Mouse (Mus musculus) T-cell, adult 2 months (primary cell): ENCODE measurements at regions not wholly inside any gene's neighbourhood (a gene's known extent, or its start where the extent isn't known, plus 50 kb on each side); places are given as distances from the start of the nearest gene placed in this dataset.

Experiments
- DNase-seq: peaks from one replicate; pipeline ENCODE4 v3.0.0; 2022; ENCODE audit warnings: low spot score

DNA sequence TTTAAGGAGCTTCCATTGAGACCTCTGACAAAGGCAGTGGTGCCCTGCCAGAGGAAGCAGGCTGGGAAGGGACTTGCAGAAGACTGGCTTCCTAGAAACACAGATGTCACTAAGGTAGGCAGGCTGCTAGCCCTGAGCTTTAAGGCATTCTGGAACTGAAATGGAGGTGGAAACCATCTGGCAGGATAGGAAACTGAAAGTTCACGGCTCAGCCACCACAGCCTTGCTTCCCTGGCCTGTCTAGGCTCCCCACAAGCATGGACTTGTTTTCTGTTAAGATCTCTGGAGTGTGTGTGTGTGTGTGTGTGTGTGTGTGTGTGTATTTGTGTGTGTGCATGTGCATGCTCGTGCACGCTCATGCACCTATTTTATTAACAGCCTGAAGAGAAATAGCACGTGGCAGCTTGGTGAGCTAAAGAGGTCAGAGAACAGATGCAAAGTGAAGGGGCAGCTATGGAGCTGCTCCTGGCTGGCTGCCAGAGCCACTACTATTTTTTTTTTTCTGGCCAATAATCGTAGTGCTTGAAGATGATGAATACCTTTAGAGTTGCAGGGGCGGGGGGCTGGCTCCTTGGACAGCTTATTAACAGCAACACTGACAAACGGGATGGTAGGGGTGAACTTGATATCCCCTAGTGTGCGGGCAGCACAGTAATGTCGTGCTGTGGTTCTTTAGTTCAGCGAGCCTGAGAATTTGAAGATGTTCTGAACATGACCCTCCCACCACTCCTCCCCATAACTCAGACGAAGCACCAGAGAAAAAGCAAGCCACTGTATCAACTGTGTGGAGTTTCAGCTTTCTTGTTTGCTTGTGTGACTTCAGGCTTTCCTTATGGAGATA is 99.6 kb upstream of the Sesn3 start:
- no peak for DNase-seq

DNA sequence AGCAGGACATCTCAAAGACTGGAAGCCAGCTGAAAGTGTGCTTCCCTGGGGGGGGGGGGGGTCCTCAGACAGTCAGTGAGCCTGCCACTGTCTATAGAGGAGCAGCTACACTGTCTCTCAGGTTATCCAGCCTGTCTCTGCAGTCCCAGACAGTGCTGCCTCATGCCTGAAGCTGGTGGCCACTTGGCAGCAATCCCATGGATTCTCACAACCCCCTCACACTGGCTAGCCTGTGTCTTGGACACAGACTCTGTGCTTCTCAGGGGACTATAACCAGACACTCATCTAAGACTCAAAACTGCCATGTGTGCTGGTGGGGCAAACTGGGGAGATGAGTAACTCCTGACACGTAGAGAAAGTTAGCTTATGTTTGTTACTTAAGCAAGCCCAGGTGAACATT is 95.1 kb upstream of the Sesn3 start:
- no peak for DNase-seq

- no peak for DNase-seq
Measured at GRCm38 (mm10) chr9:14184261-14184660, 90.6 kb upstream of the Sesn3 start.

DNA sequence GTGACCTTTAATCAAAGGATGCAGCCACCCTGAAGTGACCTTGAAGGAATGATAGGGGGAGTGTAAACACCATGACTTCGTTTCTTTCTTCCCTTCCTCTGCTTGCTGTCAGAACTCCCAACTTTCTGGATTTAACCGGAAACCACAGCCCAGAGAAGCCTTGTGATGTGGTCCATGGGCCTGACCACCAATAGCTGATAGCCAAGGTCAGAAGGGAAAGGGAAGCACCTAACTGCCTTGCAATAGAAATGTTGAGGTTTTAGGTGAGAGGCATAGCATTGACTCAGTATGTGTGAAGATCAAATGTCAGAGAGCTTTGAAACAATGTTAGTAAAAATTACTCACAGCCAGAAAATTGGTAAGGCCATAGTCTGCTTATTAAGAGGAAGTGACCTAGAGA is 89.2 kb upstream of the Sesn3 start:
- DNase-seq: no peak

GRCm38 (mm10) chr9:14187753-14188152 is 87.1 kb upstream of the Sesn3 start:
- DNase-seq: no peak

- DNase-seq: no peak
Measured at GRCm38 (mm10) chr9:14188504-14188903, 86.4 kb upstream of the Sesn3 start.

GRCm38 (mm10) chr9:14190660-14191059 is 84.2 kb upstream of the Sesn3 start:
- no peak for DNase-seq

- no peak for DNase-seq
Measured at GRCm38 (mm10) chr9:14194748-14195147, 80.1 kb upstream of the Sesn3 start.

GRCm38 (mm10) chr9:14199116-14199515 is 75.8 kb upstream of the Sesn3 start:
- no peak for DNase-seq

GRCm38 (mm10) chr9:14199983-14200700 is 74.7 kb upstream of the Sesn3 start:
- peak; percentile 65 for DNase-seq

DNA sequence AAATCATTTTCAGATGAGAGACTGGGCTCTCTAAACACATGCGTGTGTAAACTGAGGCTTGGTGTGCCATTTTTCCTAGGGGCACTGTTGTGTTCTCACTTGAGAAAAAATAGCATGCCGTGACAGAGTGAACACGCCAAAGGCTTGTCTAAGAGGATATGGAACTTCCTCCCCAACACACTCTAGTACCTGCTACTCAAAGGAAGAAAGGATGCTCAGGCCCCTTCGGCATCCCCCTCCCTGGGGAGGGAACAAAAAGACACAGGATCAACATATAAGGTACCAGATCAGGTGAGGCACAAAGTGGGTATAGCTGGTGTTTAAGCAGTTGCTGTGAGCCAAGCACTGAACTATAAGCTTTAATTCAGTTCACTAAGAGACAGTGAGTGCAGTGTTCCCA is 74.0 kb upstream of the Sesn3 start:
- DNase-seq: peak; percentile 28

- no peak for DNase-seq
Measured at GRCm38 (mm10) chr9:14202551-14203306, 72.1 kb upstream of the Sesn3 start.

- no peak for DNase-seq
Measured at GRCm38 (mm10) chr9:14203307-14203695, 71.6 kb upstream of the Sesn3 start.

- DNase-seq: no peak
Measured at GRCm38 (mm10) chr9:14203768-14204416, 71.0 kb upstream of the Sesn3 start.

DNA sequence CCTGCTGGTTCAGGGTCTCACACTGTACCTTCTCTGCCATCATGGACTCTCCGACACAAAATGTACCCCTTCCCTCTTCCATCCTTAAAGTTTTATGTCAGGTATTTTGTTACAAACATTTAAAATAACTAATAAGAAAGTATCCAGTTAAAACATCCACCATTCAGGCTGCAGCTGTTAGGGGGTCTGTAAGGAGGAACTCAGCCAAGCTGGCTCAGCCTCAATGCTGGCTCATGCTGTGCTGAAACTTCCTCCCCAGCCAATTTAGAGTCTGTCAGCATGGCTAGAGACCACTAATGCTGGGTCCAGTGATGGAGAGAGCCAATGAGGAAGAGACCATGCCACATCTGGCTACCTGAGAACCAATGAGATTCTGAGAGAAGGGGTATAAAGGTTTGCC is 70.0 kb upstream of the Sesn3 start:
- DNase-seq: no peak

DNA sequence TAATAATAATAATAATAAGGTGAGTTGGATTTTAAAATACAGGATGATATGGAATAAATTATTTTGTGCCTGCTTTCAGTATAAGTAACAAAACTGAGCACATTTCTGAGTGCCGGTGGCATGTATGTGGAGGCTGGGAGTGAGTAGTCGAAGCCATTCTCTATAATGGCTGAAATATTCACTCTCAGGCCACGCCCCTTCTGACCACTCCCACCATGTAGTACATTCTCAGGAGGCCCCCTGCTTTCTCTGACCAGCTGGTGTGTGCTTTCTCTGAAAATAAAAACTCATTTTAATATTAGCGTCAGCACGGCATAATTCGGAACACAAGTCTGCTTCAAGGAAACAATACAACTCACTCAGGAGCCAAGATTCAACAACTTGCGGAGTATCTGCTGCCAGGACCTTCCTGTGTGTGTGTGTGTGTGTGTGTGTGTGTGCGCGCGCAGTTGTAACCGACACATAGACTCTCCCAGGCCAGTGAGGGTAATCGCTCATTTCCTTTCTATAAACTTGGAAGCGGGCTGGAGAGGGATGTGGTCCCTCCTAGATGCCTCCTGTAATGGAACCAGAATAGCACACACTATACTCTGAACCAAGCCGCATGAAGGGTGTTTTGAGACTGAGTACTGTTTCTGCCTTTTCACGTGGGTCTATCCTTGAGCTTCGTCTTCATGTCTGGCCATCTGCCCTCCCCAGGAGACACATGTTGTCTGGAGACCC is 67.9 kb upstream of the Sesn3 start:
- DNase-seq: no peak

DNA sequence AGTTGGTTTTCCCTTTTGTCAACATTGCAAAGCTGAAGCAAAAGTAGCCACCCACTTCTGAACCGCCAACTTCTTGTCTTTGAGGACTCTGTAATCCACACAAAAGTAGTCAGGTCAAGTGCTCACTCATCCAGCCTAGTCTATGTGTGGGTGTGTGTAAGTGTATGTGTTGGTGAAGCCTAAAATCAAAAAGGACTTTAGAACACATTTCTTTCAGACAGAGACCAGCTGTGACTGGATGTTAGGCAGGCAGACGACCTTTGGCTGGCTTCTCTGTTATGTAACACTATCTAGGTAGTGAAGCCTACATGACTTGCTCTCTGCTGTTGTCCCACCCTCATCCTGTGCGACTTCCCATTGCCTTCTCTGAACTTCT is 67.3 kb upstream of the Sesn3 start:
- no peak for DNase-seq

DNA sequence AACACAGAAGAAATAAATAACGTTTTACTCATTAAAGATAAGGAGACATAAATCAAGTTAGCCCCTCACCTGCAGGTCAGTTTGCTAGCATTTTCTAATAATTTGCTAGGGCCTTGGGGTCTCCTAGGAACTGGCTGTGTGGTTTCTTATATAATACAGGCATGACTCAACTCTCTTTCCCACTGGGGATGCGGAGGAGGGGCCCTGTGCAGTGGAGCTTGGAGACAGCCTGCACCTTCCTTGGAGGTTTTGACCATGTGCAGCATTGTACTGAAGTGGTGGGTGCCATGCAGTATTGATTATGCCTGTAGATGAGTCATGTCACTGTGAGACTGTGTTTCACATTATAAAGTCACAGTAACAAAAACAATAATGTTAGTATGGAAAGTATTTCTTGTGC is 61.6 kb upstream of the Sesn3 start:
- DNase-seq: no peak

DNA sequence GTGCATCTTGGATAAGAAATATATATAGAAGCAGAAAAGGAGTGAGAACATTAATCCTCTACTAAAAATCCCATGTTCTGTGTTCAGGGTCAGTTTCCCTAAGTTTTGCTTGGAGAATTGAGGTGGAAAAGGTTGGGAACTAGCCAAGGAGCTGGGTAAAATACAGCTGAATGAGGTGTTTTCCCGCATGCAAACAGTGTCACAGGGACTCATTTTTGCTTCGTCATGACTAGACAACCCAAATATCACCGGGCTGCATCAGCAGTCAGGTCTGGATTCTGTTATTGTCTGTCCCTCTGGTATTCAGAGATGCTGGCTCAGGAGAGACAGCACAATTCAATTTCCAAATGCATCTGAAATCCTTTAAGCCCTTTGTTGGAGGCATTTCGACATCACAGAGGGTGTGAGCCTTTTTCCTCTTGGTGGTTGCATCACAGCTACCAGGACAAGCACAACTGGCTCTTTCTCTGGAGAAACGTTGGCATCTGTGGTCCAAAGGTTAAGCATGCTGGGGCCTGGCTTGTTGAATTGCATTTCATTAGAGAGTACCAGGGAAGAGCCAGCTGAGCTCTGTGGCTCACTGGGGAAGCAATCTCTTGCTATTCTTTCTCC is 59.6 kb upstream of the Sesn3 start:
- no peak for DNase-seq

DNA sequence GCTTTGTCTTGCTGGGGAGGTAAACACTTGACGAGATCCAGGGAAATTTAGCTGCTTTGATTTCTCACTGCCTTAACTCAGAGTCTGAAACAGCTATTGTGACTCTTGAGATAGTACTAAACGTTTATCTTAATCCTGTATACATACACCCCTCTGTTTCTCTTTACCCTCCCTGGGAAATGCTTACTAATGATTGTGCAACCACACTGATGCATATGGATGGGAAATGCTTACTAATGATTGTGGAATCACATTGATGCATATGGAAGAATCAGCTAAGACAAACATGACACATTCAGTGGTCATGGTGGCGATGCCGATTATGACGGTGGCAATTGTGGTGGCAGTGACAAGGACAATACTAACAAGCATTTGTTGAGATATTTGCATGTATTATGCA is 58.9 kb upstream of the Sesn3 start:
- no peak for DNase-seq

GRCm38 (mm10) chr9:14222936-14223335 is 51.9 kb upstream of the Sesn3 start:
- no peak for DNase-seq
